Mouse (Mus musculus): Measurements from ENCODE around the gene Xpo6. TPM values are rescaled to one million over a fixed set of nuclear protein-coding genes. Genes with fewer than 3 reads are reported as not detected.
A peak's percentile ranks its signal among the peaks of the same experiment; 100 is the strongest.

The Xpo6 gene
- polyA plus RNA-seq, 1 experiment from 2014 or later = 27.7 TPM

DNA sequence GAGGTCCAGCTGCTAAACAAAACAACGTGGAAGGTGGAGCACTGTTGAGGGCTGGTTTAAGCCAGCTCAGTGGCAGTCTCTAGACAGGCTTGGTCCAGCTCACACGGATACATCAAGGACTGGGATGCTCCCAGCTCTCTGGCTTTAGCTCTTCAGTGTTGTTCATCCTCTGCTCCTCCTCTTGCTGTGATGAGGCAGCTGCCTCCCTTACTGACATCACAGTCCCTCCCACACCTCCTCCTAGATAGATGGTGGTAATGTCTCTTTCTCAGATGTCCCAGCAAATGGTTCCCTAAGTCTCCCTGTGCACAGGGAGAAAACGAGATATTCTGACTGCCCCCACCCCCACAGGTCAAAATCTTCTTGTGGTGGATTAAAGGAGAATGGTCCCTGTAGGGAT, 107.1 kb downstream of the Xpo6 start:
- ATAC-seq (ENCODE audit: extremely low read depth, insufficient number of reproducible peaks, low FRiP score, low TSS enrichment) = no peak
- Histone ChIP-seq H3K4me1 (0 out of 2 replicates have a peak, but pooled peaks cover 3% of the 10 kb centered on the region), H3K4me3 (no peak overlapping the region), H3K27me3 (replicated peaks) (no peaks in the 10 kb centered on the region), H3K9me3 (no peaks in the 10 kb centered on the region), H3K4me2 (no peak overlapping the region), H3K27ac (replicated peaks) (no peak overlapping the region), H3K9ac (no peak overlapping the region), H3K36me3 (peaks cover 23% of the 10 kb centered on the region)
- WGBS = 18% methylated on average over 3 of the region's 3 CpGs

DNA sequence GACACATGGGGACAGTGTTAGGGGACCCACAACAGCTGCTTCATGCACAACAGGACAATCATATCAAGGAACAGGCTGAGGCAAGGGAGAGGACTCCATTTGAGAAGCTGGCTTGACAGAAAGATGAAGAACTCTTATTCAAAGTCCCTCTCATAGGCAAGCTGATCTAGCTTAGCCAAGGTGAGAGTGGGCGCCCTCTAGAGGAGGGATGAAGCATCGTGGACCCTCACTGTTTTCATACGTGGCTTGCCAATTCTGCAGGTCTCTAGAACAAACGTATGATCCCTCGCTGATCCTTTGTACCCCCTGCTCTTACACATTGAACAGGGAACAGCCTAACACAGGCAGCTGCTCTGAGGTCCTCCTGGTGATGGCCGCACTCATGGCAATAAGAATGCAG, 110.5 kb downstream of the Xpo6 start:
- WGBS = 14% methylated on average over 6 of the region's 6 CpGs
- H3K36me3 ChIP-seq = no peaks in the 10 kb centered on the region

DNA sequence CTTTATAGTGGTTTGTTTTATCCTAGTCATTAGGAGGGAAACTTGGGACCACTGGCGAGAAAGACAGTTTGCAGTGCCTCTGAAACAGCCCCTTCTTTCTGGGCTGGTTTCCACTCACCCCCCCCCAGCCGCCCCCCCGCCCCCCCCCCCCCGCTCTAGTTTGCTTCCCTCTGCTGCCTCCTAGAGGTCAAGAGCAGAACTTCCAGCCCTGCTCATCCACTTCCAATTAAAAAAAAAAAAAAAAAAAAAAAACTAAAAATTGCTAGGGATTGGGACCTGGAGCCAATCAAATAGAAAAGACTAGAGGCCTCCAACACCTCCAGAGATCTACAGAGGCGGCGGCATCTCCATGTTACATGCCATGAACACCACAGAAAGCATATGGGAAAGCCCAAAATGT, 112.1 kb downstream of the Xpo6 start:
- Histone ChIP-seq H3K4me1 (peaks cover 40% of the 10 kb centered on the region), H3K9me3 (no peaks in the 10 kb centered on the region), H3K27me3 (replicated peaks) (peaks cover 31% of the 10 kb centered on the region), H3K9ac (no peak overlapping the region), H3K36me3 (no peaks in the 10 kb centered on the region), H3K4me2 (no peak overlapping the region), H3K4me3 (no peak overlapping the region), H3K27ac (replicated peaks) (no peak overlapping the region)
- no peak for ATAC-seq (ENCODE audit: extremely low read depth, insufficient number of reproducible peaks, low FRiP score, low TSS enrichment)
- 18% methylated on average over 6 of the region's 6 CpGs for WGBS

More for the DNA sequence above, 110.5 kb downstream of the Xpo6 start:
- peak; percentile 16; the same call in 1 of the 2 replicates for ATAC-seq (ENCODE audit: extremely low read depth, insufficient number of reproducible peaks, low FRiP score, low TSS enrichment)
- Histone ChIP-seq H3K4me2 (no peak overlapping the region), H3K9me3 (no peaks in the 10 kb centered on the region), H3K4me1 (peaks cover 28% of the 10 kb centered on the region), H3K27me3 (replicated peaks) (peaks cover 15% of the 10 kb centered on the region), H3K9ac (no peak overlapping the region), H3K27ac (replicated peaks) (no peak overlapping the region), H3K4me3 (no peak overlapping the region)

DNA sequence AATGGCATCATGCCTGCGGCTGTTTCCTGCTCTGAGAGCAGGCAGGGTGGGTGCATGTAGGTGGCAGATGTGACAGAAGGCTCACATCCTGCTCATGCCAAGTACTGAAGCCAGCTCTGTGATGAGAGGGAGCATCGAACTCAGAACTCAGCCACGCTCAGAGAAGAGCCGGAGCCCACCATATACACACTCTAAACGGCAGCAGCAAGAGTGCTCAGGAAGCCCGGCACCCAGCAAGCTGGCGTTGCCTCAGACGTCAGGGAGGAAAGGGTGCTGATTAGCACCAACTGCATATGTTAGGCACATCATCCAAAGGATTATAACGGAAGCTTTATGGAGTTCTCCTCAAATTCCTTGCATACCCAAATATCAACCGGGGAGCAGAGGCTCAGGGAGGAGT, 112.7 kb downstream of the Xpo6 start:
- no peak overlapping the region; the same call in 1 of the 2 replicates for H3K27ac ChIP-seq (replicated peaks)
- no peak overlapping the region for H3K4me3 ChIP-seq
- WGBS = 50% methylated on average over 10 of the region's 10 CpGs
- H3K9ac ChIP-seq = no peak overlapping the region
- no peak for ATAC-seq (ENCODE audit: extremely low read depth, insufficient number of reproducible peaks, low FRiP score, low TSS enrichment)
- no peaks in the 10 kb centered on the region for H3K9me3 ChIP-seq
- H3K27me3 ChIP-seq (replicated peaks) = peaks cover 36% of the 10 kb centered on the region
- peaks cover 46% of the 10 kb centered on the region for H3K4me1 ChIP-seq
- no peak overlapping the region for H3K4me2 ChIP-seq
- no peaks in the 10 kb centered on the region for H3K36me3 ChIP-seq

DNA sequence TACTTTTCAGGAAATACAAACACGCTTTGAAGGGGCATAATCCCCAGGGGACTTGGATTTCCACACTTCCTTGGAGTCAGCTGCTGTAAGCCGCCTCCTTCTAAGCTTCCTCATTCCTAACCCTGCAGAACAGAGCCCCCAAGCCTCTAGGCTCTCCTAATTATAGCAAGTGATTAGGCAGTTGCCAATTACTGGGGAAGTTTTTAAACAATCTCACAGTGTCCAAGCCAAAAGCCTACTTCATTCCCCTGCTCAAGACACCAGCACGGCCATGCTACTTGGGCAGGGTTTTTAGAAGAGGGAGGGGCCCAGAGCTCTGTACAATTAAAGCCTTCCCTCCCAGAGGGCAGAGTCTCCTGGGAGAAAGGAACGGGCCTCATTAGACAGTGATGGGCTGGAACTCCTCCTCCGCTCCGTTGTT, 114.0 kb downstream of the Xpo6 start:
- peak overlapping the region; percentile 62 for H3K9ac ChIP-seq
- no peaks in the 10 kb centered on the region for H3K9me3 ChIP-seq
- H3K27me3 ChIP-seq (replicated peaks) = peaks cover 49% of the 10 kb centered on the region
- 28% methylated on average over 6 of the region's 6 CpGs for WGBS
- no peak for ATAC-seq (ENCODE audit: extremely low read depth, insufficient number of reproducible peaks, low FRiP score, low TSS enrichment)
- no peaks in the 10 kb centered on the region for H3K36me3 ChIP-seq
- no peak overlapping the region for H3K4me3 ChIP-seq
- peak overlapping the region; percentile 27; the same call in 1 of the 2 replicates for H3K4me2 ChIP-seq
- H3K4me1 ChIP-seq = peaks cover 50% of the 10 kb centered on the region
- H3K27ac ChIP-seq (replicated peaks) = peak overlapping the region; percentile 33; the same call in 1 of the 2 replicates

DNA sequence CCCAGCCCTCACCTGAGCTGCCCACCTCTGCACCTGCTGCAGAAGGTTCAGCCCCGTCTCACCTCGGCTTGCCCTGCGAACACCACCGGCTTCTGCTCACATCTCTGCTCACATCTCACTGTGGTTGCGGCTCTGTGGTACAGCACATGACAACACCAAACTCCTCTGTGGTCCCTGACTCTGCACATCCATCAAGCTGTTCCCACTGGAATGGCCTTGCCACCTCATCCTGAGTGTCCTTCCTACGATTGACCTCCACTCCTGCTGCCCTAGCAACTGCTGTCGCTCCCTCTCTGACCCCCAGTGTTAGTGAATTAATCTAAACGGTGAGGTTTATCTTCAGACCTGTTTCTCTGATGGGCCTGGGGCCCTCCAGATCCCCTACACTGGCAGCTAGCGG, 115.1 kb downstream of the Xpo6 start:
- no peak overlapping the region for H3K27ac ChIP-seq (replicated peaks)
- 85% methylated on average over 9 of the region's 9 CpGs for WGBS
- no peak overlapping the region for H3K4me3 ChIP-seq
- no peaks in the 10 kb centered on the region for H3K36me3 ChIP-seq
- no peak for ATAC-seq (ENCODE audit: extremely low read depth, insufficient number of reproducible peaks, low FRiP score, low TSS enrichment)
- peaks cover 61% of the 10 kb centered on the region for H3K27me3 ChIP-seq (replicated peaks)
- H3K4me2 ChIP-seq = no peak overlapping the region
- H3K9ac ChIP-seq = no peak overlapping the region
- no peaks in the 10 kb centered on the region for H3K9me3 ChIP-seq
- peaks cover 54% of the 10 kb centered on the region for H3K4me1 ChIP-seq

DNA sequence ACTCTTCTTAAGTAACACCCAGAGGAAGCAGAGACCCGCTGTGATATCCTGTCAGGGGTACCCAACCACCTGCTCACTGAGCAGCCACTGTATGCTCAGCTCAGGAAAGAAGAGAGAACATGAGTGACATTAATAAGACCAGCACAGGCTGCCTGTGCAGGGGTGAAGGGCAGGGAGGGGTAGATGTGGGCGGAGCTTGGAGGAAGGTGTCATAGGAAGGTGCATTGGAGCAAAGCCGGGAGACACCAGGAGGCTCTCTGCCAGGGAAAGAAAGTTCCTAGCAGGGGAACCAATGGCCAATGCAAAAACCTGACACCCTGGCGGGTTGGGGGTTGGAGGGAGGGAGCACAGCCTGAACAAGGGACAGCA, 116.3 kb downstream of the Xpo6 start:
- H3K27me3 ChIP-seq (replicated peaks) = peaks cover 72% of the 10 kb centered on the region
- H3K9me3 ChIP-seq = no peaks in the 10 kb centered on the region
- 26% methylated on average over 4 of the region's 4 CpGs for WGBS
- no peak overlapping the region for H3K4me2 ChIP-seq
- H3K4me1 ChIP-seq = peaks cover 54% of the 10 kb centered on the region
- no peak overlapping the region for H3K27ac ChIP-seq (replicated peaks)
- H3K36me3 ChIP-seq = no peaks in the 10 kb centered on the region
- H3K4me3 ChIP-seq = no peak overlapping the region
- no peak for ATAC-seq (ENCODE audit: extremely low read depth, insufficient number of reproducible peaks, low FRiP score, low TSS enrichment)
- 0 out of 2 replicates have a peak overlapping the region, but pooled peaks have one; percentile 2 for H3K9ac ChIP-seq

DNA sequence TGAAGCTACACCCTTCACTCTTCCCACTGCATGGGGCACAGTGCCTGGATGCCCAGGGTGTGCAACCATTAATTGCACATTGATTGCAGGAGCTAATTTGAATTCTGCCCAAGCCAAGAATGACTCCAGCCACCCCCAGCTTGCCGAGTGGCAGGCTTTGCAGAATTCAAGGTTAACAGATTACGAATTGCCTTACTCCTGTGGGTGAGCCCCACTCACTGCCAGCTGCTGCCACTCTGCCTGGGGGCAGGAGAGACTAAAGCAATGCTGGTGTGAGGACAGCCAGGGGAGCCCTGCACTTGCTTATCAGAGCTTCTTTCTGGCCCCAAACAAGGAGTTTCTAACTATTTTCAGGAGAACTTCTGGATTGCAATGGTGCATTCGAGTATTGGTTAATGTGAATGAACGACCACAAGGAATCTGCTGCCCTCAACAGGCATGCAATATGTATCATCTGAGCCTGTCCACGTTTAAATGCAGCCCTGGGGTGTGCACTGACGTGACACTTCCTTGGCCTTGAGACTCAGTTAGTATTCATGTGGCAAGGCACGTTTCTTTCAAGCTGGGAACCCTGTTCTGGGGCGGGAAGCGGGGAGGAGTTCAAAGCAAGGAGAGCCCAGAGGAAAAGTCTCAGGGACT, 116.8 kb downstream of the Xpo6 start:
- Histone ChIP-seq H3K36me3 (no peaks in the 10 kb centered on the region), H3K4me3 (no peak overlapping the region), H3K9me3 (no peaks in the 10 kb centered on the region), H3K4me2 (no peak overlapping the region), H3K27ac (replicated peaks) (no peak overlapping the region), H3K9ac (0 out of 2 replicates have a peak overlapping the region, but pooled peaks have one; percentile 40), H3K4me1 (peaks cover 54% of the 10 kb centered on the region), H3K27me3 (replicated peaks) (peaks cover 76% of the 10 kb centered on the region)
- ATAC-seq (ENCODE audit: extremely low read depth, insufficient number of reproducible peaks, low FRiP score, low TSS enrichment) = no peak
- WGBS = 16% methylated on average over 9 of the region's 9 CpGs

DNA sequence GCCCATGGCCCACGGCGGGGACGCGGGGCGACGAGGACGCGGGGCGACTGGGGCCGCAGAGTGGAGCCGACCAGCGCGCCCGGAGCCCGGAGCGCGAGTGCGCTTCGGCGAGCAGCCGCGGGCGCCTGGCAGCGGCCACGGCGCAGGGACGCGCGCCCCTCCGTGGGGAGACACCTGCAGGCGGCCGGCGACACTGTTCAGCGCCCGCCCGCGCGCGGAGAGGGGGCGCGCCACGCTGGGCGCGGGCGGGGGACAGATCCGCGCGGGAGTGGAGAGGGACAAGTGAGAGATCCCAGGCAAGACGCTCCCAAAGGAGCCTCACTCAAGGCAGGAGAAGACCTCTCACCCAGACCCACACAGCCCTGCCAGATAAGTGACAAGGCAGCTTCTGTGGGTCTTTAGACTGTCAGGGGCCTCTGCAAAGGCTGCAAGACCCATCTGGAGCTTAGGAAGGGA, 118.0 kb downstream of the Xpo6 start, which contains the start of gene Gsg1l:
Gene Gsg1l, minus strand, starts transcription at position 126 of the 456 bp plus-strand sequence.
- Histone ChIP-seq H3K27ac (replicated peaks) (no peak within 1 kb of the TSS; the same call in 1 of the 2 replicates), H3K4me3 (peak within 1 kb of the TSS; percentile 67), H3K9ac (peak within 1 kb of the TSS; percentile 87), H3K4me1 (peaks cover 44% of the 10 kb centered on the region), H3K9me3 (no peaks in the 10 kb centered on the region), H3K36me3 (no peaks in the 10 kb centered on the region), H3K4me2 (peak within 1 kb of the TSS; percentile 83), H3K27me3 (replicated peaks) (peaks cover 74% of the 10 kb centered on the region)
- ATAC-seq (ENCODE audit: extremely low read depth, insufficient number of reproducible peaks, low FRiP score, low TSS enrichment) = no peak
- 1% methylated on average over 26 of the region's 49 CpGs for WGBS

DNA sequence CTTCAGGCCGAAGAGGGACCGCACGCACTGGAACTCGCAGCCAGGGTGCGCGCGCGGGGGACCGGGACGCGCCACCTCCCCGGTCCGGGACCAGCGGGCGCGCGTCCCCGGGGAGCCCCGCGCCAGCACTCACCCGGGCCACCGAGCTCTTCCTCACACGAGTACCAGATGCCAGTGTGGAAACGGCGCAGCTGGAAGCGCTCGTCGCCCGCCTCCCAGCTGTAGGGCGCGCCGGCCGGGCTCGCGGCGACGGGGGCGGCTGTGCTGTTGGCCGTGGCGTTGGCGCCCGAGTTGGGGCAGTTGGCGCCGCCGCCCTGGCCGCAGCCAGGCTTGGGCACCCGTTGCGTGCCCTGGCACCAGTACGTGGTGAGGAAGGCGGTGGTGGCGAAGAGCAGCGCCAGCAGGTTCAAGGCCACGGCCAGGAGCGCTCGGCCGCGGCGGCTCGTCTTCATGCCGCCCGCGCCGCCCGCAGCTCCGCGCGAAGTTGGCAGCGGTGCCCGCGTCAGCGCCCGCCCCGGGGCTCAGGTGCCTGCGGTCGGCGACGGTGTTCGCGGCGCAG, 118.5 kb downstream of the Xpo6 start:
- Histone ChIP-seq H3K36me3 (no peaks in the 10 kb centered on the region), H3K4me2 (peak overlapping the region; percentile 83), H3K27me3 (replicated peaks) (peaks cover 72% of the 10 kb centered on the region), H3K9me3 (no peaks in the 10 kb centered on the region), H3K27ac (replicated peaks) (no peak overlapping the region; the same call in 1 of the 2 replicates), H3K4me1 (peaks cover 39% of the 10 kb centered on the region), H3K9ac (peak overlapping the region; percentile 87), H3K4me3 (peak overlapping the region; percentile 67)
- WGBS = under 1% methylated on average over 78 of the region's 80 CpGs
- ATAC-seq (ENCODE audit: extremely low read depth, insufficient number of reproducible peaks, low FRiP score, low TSS enrichment) = no peak

DNA sequence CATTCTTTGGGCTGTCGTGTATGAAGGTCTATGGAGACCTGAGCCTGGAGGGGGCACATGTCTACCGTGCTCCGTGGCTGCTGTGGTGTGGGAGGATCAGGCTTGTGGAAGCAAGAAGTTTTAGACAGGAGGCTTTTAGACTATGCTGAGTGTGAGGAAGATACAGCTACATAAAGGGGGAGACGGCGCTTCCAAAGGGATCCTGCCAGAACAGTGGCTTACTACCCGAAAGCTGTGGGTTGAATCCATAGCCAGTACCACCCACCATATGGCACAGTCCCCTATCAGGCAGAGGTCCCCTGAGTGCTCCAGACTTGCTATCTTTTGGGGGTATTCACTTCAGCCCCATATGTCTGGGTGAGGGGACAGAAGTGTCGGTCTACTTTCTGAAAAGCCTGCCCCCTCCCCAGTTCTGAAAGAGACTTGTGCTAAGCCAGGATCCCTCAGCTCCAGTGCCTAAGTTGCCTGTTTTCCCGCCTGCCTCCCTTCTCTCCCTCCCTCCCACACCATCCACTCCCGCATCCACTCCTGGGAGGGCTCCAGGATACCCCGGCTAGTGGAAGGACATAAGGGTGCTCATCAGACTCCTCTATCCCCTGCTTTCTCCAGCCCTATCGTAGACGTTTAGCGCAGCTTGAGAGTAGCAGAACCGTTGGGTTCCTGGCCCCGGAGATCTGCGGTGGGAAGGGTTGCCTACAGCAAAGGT, 119.2 kb downstream of the Xpo6 start:
- no peak for ATAC-seq (ENCODE audit: extremely low read depth, insufficient number of reproducible peaks, low FRiP score, low TSS enrichment)
- WGBS = 16% methylated on average over 16 of the region's 16 CpGs
- Histone ChIP-seq H3K4me1 (peaks cover 32% of the 10 kb centered on the region), H3K4me3 (peak overlapping the region; percentile 67), H3K27me3 (replicated peaks) (peaks cover 70% of the 10 kb centered on the region), H3K9me3 (no peaks in the 10 kb centered on the region), H3K27ac (replicated peaks) (no peak overlapping the region), H3K36me3 (no peaks in the 10 kb centered on the region), H3K4me2 (peak overlapping the region; percentile 83), H3K9ac (peak overlapping the region; percentile 87)
